In the genomic region with DNA sequence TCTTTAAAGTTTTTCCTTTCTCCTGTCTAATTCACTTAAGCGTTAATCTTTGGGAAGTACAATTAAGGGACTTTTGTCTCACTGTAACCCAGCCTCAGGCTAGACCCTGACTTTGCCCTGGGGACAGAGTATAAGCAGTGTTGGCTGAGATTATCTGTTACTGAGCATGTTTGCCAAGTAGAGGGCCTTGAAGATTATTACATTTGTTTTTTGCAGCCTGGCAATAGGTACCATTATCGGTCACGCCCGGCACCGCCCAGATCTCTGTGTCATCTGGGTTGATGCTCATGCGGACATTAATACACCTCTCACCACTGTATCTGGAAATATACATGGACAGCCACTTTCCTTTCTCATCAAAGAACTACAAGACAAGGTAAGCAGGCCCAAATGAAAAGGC, we compare ENCODE assay signal across 26 mouse cellular contexts. TPM values are rescaled to one million over a fixed set of nuclear protein-coding genes. Genes with fewer than 3 reads are reported as not detected.
A peak's percentile ranks its signal among the peaks of the same experiment; 100 is the strongest.
DNase-seq lines count a peak whose midpoint lies in the region; ATAC-seq and TF ChIP-seq lines count a peak whose summit lies in the region.
"Had no signal": no experiment of that assay in that cellular context is flagged by ENCODE, and none has a peak within 500 bp of the region (broad histone marks: within the 10 kb centered on the region; RNA-seq: fewer than 3 reads in every experiment).

No protein-coding gene starts in this region.

- no peak for TF ChIP-seq POLR2A in liver, adult 2 months (IDR thresholded peaks at IDR 0.05; ENCODE audit: extremely low read depth, insufficient read depth, low read length)

- no peaks in the 10 kb centered on the region for H3K4me1 ChIP-seq in liver, adult 2 months (ENCODE audit: control insufficient read depth, insufficient read depth, low read length)
- H3K4me1 ChIP-seq in liver, embryonic 12.5 days: no peaks in the 10 kb centered on the region
- no peaks in the 10 kb centered on the region for H3K4me1 ChIP-seq in intestine, postnatal 0 days (replicated peaks; ENCODE audit: control insufficient read depth, insufficient read depth, low read length)
- no peaks in the 10 kb centered on the region for H3K4me1 ChIP-seq in hindbrain, embryonic 13.5 days (replicated peaks)
- H3K4me1 ChIP-seq: embryonic facial prominence, embryonic 10.5 days; embryonic facial prominence, embryonic 12.5 days; forebrain, embryonic 13.5 days; forebrain, embryonic 15.5 days had no signal

- H3K4me3 ChIP-seq in liver, adult 2 months (ENCODE audit: insufficient read depth, low read depth, low read length): no peak overlapping the region
- H3K4me3 ChIP-seq in liver, embryonic 12.5 days: no peak overlapping the region
- no peak overlapping the region for H3K4me3 ChIP-seq in intestine, postnatal 0 days (ENCODE audit: low read depth, low read length)
- no peak overlapping the region for H3K4me3 ChIP-seq in hindbrain, embryonic 13.5 days
- H3K4me3 ChIP-seq: embryonic facial prominence, embryonic 10.5 days; embryonic facial prominence, embryonic 12.5 days; forebrain, embryonic 13.5 days; forebrain, embryonic 15.5 days had no signal

- no peak overlapping the region for H3K4me2 ChIP-seq in liver, embryonic 12.5 days
- H3K4me2 ChIP-seq in intestine, postnatal 0 days (replicated peaks; ENCODE audit: low read depth): no peak overlapping the region
- H3K4me2 ChIP-seq in hindbrain, embryonic 13.5 days: no peak overlapping the region
- H3K4me2 ChIP-seq: embryonic facial prominence, embryonic 12.5 days; forebrain, embryonic 13.5 days; forebrain, embryonic 15.5 days had no signal

- WGBS in liver, adult 2 months: 96% methylated on average over 6 of the region's 6 CpGs
- 82% methylated on average over 6 of the region's 6 CpGs for WGBS in liver, embryonic 12.5 days (ENCODE audit: insufficient replicate concordance)
- WGBS in intestine, postnatal 0 days: 58% methylated on average over 6 of the region's 6 CpGs
- WGBS in hindbrain, embryonic 13.5 days: 94% methylated on average over 6 of the region's 6 CpGs

- intact Hi-C loops in heart, postnatal 25 days (cut with DNase I): no loop called here

- H3K27me3 ChIP-seq in liver, adult 2 months (ENCODE audit: control insufficient read depth, insufficient read depth, low read length): no peaks in the 10 kb centered on the region
- H3K27me3 ChIP-seq in liver, embryonic 12.5 days (replicated peaks): no peaks in the 10 kb centered on the region
- no peaks in the 10 kb centered on the region for H3K27me3 ChIP-seq in intestine, postnatal 0 days (replicated peaks; ENCODE audit: control insufficient read depth, insufficient read depth, low read length)
- H3K27me3 ChIP-seq in hindbrain, embryonic 13.5 days: no peaks in the 10 kb centered on the region
- H3K27me3 ChIP-seq: CH12.LX; embryonic facial prominence, embryonic 12.5 days; forebrain, embryonic 13.5 days; forebrain, embryonic 15.5 days; Patski had no signal

- no peaks in the 10 kb centered on the region for H3K9me3 ChIP-seq in liver, embryonic 12.5 days (replicated peaks)
- no peaks in the 10 kb centered on the region for H3K9me3 ChIP-seq in intestine, postnatal 0 days (ENCODE audit: control insufficient read depth)
- H3K9me3 ChIP-seq in hindbrain, embryonic 13.5 days: no peaks in the 10 kb centered on the region
- H3K9me3 ChIP-seq: embryonic facial prominence, embryonic 10.5 days; embryonic facial prominence, embryonic 12.5 days; forebrain, embryonic 13.5 days; forebrain, embryonic 15.5 days; G1E had no signal

- no peak for TF ChIP-seq CTCF in liver, adult 2 months (IDR thresholded peaks at IDR 0.05; ENCODE audit: low read depth, low read length)
- TF ChIP-seq CTCF in intestine, postnatal 0 days (IDR thresholded peaks at IDR 0.05; ENCODE audit: low read depth): no peak

- H3K79me2 ChIP-seq in liver, adult 2 months (ENCODE audit: control insufficient read depth, insufficient read depth, low read length): no peaks in the 10 kb centered on the region

- no peak overlapping the region for H3K9ac ChIP-seq in liver, adult 2 months (ENCODE audit: low read depth, low read length)
- H3K9ac ChIP-seq in liver, embryonic 12.5 days: no peak overlapping the region
- no peak overlapping the region for H3K9ac ChIP-seq in intestine, postnatal 0 days (ENCODE audit: low read depth, low read length)
- no peak overlapping the region for H3K9ac ChIP-seq in hindbrain, embryonic 13.5 days
- H3K9ac ChIP-seq: embryonic facial prominence, embryonic 12.5 days; forebrain, embryonic 13.5 days; forebrain, embryonic 15.5 days had no signal

- ATAC-seq in liver, embryonic 12.5 days: no peak
- peak; percentile 75 for ATAC-seq in intestine, postnatal 0 days
- ATAC-seq in hindbrain, embryonic 13.5 days (ENCODE audit: low FRiP score): no peak
- ATAC-seq: activated CD4-positive, CD25-positive, alpha-beta regulatory T cell, adult 4 months; CD4-positive, CD25-positive, alpha-beta regulatory T cell, adult 4 months; forebrain, embryonic 13.5 days; forebrain, embryonic 15.5 days; Patski had no signal

- peak; percentile 72 for DNase-seq in heart, adult 11 months
- DNase-seq in heart, postnatal 25 days (ENCODE audit: low spot score): no peak
- peak; percentile 24 for DNase-seq in liver, adult 2 months (ENCODE audit: extremely low read depth, low read depth, low spot score)
- no peak for DNase-seq in adrenal gland, postnatal 25 days
- DNase-seq: adrenal gland, adult 8-10 months; adrenal gland, postnatal 14 days; B cell, adult 2 months; cerebellum, adult 11 months; cerebellum, adult 18-20 months; cerebellum, adult 8-10 months; cerebellum, adult 9-11 months; cerebellum, postnatal 14 days; cerebellum, postnatal 36 days had no signal

- H3K36me3 ChIP-seq in liver, adult 2 months (ENCODE audit: control insufficient read depth, insufficient read depth, low read length): peaks cover 5% of the 10 kb centered on the region
- peaks cover 10% of the 10 kb centered on the region for H3K36me3 ChIP-seq in liver, embryonic 12.5 days
- H3K36me3 ChIP-seq in intestine, postnatal 0 days (ENCODE audit: control insufficient read depth, insufficient read depth): peaks cover 12% of the 10 kb centered on the region
- peaks cover 53% of the 10 kb centered on the region for H3K36me3 ChIP-seq in hindbrain, embryonic 13.5 days

- no peak overlapping the region for H3K27ac ChIP-seq in liver, adult 2 months (replicated peaks; ENCODE audit: insufficient read depth, low read depth, low read length)
- no peak overlapping the region for H3K27ac ChIP-seq in liver, embryonic 12.5 days
- no peak overlapping the region for H3K27ac ChIP-seq in intestine, postnatal 0 days (ENCODE audit: low read depth, low read length)
- no peak overlapping the region for H3K27ac ChIP-seq in hindbrain, embryonic 13.5 days
- H3K27ac ChIP-seq: embryonic facial prominence, embryonic 10.5 days; embryonic facial prominence, embryonic 12.5 days; forebrain, embryonic 13.5 days; forebrain, embryonic 15.5 days had no signal

RNA-seq across cellular contexts. Expression of gene Arg2, which starts 19.1 kb away (rescaled TPM):
- total RNA-seq in heart, postnatal 25 days (2021): not detected
- 0.46 and 0.74 TPM in 2 replicates for total RNA-seq in liver, adult 2 months (2014; rRNA removed)
- polyA plus RNA-seq in liver, adult 2 months (2012; rRNA removed): 0.20 TPM in 1 of 2 replicates, not detected in the other
- polyA plus RNA-seq in liver, embryonic 12.5 days (2016; fragmentation: Nextera tagmentation; extraction: Ambion mirVana): 0.08 TPM in 2 replicates
- polyA plus RNA-seq in intestine, postnatal 0 days (2015; fragmentation: Nextera tagmentation; extraction: Ambion mirVana): 1.0 TPM in 2 replicates
- 0.21 TPM in 1 of 2 replicates, not detected in the other for total RNA-seq in adrenal gland, postnatal 25 days (2021)
- polyA plus RNA-seq in hindbrain, embryonic 13.5 days (2015; fragmentation: Nextera tagmentation; extraction: Ambion mirVana): 37.3 and 41.0 TPM in 2 replicates
- total RNA-seq: adrenal gland, postnatal 14 days; CH12.LX; common myeloid progenitor, adult 5-6 weeks had no signal
- polyA plus RNA-seq: G1E had no signal

RNA-seq across cellular contexts. Expression of gene Vti1b, which starts 22.8 kb away (rescaled TPM):
- 10 to 100 TPM; 73.5 to 80.3 TPM for total RNA-seq in heart, postnatal 25 days (2021)
- total RNA-seq in liver, adult 2 months (2014; rRNA removed): 57.1 and 70.7 TPM in 2 replicates
- polyA plus RNA-seq in liver, adult 2 months (2012; rRNA removed): 29.9 and 34.6 TPM in 2 replicates
- 48.0 and 52.3 TPM in 2 replicates for polyA plus RNA-seq in liver, embryonic 12.5 days (2016; fragmentation: Nextera tagmentation; extraction: Ambion mirVana)
- polyA plus RNA-seq in intestine, postnatal 0 days (2015; fragmentation: Nextera tagmentation; extraction: Ambion mirVana): 142 and 144 TPM in 2 replicates
- 97.2 and 122 TPM in 2 replicates for total RNA-seq in adrenal gland, postnatal 25 days (2021)
- polyA plus RNA-seq in hindbrain, embryonic 13.5 days (2015; fragmentation: Nextera tagmentation; extraction: Ambion mirVana): 195 and 196 TPM in 2 replicates

RNA-seq across cellular contexts. Expression of gene Rdh11, which starts 42.4 kb away (rescaled TPM):
- total RNA-seq in heart, postnatal 25 days (2021): 1 to 10 TPM; 2.3 to 3.1 TPM
- total RNA-seq in liver, adult 2 months (2014; rRNA removed): 53.1 and 60.5 TPM in 2 replicates
- 37.9 and 46.4 TPM in 2 replicates for polyA plus RNA-seq in liver, adult 2 months (2012; rRNA removed)
- polyA plus RNA-seq in liver, embryonic 12.5 days (2016; fragmentation: Nextera tagmentation; extraction: Ambion mirVana): 22.1 and 22.9 TPM in 2 replicates
- 10.4 and 11.6 TPM in 2 replicates for polyA plus RNA-seq in intestine, postnatal 0 days (2015; fragmentation: Nextera tagmentation; extraction: Ambion mirVana)
- total RNA-seq in adrenal gland, postnatal 25 days (2021): 28.7 and 30.6 TPM in 2 replicates
- polyA plus RNA-seq in hindbrain, embryonic 13.5 days (2015; fragmentation: Nextera tagmentation; extraction: Ambion mirVana): 25.4 and 26.2 TPM in 2 replicates

RNA-seq across cellular contexts. Expression of gene Rdh12, which starts 59.1 kb away (rescaled TPM):
- under 1 TPM in 1 of 2 experiments, not detected in 1; 0.86 TPM for total RNA-seq in heart, postnatal 25 days (2021)
- not detected in 2 replicates for total RNA-seq in liver, adult 2 months (2014; rRNA removed)
- polyA plus RNA-seq in liver, adult 2 months (2012; rRNA removed): not detected in 2 replicates
- polyA plus RNA-seq in liver, embryonic 12.5 days (2016; fragmentation: Nextera tagmentation; extraction: Ambion mirVana): 0.23 and 0.41 TPM in 2 replicates
- polyA plus RNA-seq in intestine, postnatal 0 days (2015; fragmentation: Nextera tagmentation; extraction: Ambion mirVana): 0.24 and 0.44 TPM in 2 replicates
- total RNA-seq in adrenal gland, postnatal 25 days (2021): 0.57 and 0.82 TPM in 2 replicates
- polyA plus RNA-seq in hindbrain, embryonic 13.5 days (2015; fragmentation: Nextera tagmentation; extraction: Ambion mirVana): 0.40 and 1.1 TPM in 2 replicates
- polyA plus RNA-seq: G1E had no signal

Comparison
In these comparisons a context has a peak if more than half of its experiments do, and no peak if none do; other contexts are left out.
1. DNase-seq: peak in heart, adult 11 months (single experiment) and liver, adult 2 months (single experiment); none in heart, postnatal 25 days (single experiment) and adrenal gland, postnatal 25 days (single experiment).
2. RNA of gene Arg2, which starts 19.1 kb away (polyA plus RNA-seq): 37.3 to 41.0 TPM in hindbrain, embryonic 13.5 days; 1.0 TPM in intestine, postnatal 0 days, 0.08 TPM in liver, embryonic 12.5 days and 0.20 TPM in liver, adult 2 months; every median in the first group is over 10 times any median in the second.